Comparison of ENCODE assay signal across 8 mouse cellular contexts in genomic region chr4:10905234-10905801, GRCm38 (mm10). TPM values are rescaled to one million over a fixed set of nuclear protein-coding genes. Genes with fewer than 3 reads are reported as not detected.
DNase-seq lines count a peak whose midpoint lies in the region; ATAC-seq and TF ChIP-seq lines count a peak whose summit lies in the region.

No protein-coding gene starts in this region.

- H3K36me3 ChIP-seq in lung, embryonic 14.5 days (ENCODE audit: insufficient read depth) = no peaks in the 10 kb centered on the region
- no peaks in the 10 kb centered on the region for H3K36me3 ChIP-seq in forebrain, embryonic 13.5 days (ENCODE audit: poor library complexity, severe bottlenecking)
- H3K36me3 ChIP-seq in limb, embryonic 15.5 days = no peaks in the 10 kb centered on the region

- H3K4me2 ChIP-seq in lung, embryonic 14.5 days = peak overlapping the region; percentile 45
- peak overlapping the region; percentile 38 for H3K4me2 ChIP-seq in forebrain, embryonic 13.5 days
- H3K4me2 ChIP-seq in limb, embryonic 15.5 days = peak overlapping the region; percentile 21

- no peaks in the 10 kb centered on the region for H3K9me3 ChIP-seq in lung, embryonic 14.5 days (ENCODE audit: low read depth, low read length)
- no peaks in the 10 kb centered on the region for H3K9me3 ChIP-seq in forebrain, embryonic 13.5 days (replicated peaks)
- no peaks in the 10 kb centered on the region for H3K9me3 ChIP-seq in limb, embryonic 15.5 days

- no peak overlapping the region for H3K27ac ChIP-seq in lung, embryonic 14.5 days (ENCODE audit: low read depth)
- H3K27ac ChIP-seq in forebrain, embryonic 13.5 days = no peak overlapping the region
- no peak overlapping the region for H3K27ac ChIP-seq in limb, embryonic 15.5 days

- peak overlapping the region; percentile 2; the same call in 1 of the 2 replicates for H3K4me3 ChIP-seq in lung, embryonic 14.5 days (ENCODE audit: low read depth, low read length)
- no peak overlapping the region for H3K4me3 ChIP-seq in forebrain, embryonic 13.5 days
- no peak overlapping the region for H3K4me3 ChIP-seq in limb, embryonic 15.5 days

- no peaks in the 10 kb centered on the region for H3K27me3 ChIP-seq in lung, embryonic 14.5 days (ENCODE audit: insufficient read depth, low read length)
- no peaks in the 10 kb centered on the region for H3K27me3 ChIP-seq in forebrain, embryonic 13.5 days
- no peaks in the 10 kb centered on the region for H3K27me3 ChIP-seq in limb, embryonic 15.5 days

- no peak for TF ChIP-seq CTCF in lung, embryonic 14.5 days (IDR thresholded peaks at IDR 0.05; ENCODE audit: low read depth)

- peak; percentile 83 for ATAC-seq in lung, embryonic 14.5 days (ENCODE audit: insufficient read depth)
- ATAC-seq in forebrain, embryonic 13.5 days = peak; percentile 55; the same call in 1 of the 2 replicates
- 0 out of 2 replicates have a peak, but pooled peaks have one; percentile 44 for ATAC-seq in limb, embryonic 15.5 days (ENCODE audit: insufficient number of reproducible peaks, low FRiP score, low TSS enrichment, low read depth)

- H3K4me1 ChIP-seq in lung, embryonic 14.5 days (ENCODE audit: insufficient read depth) = peaks cover 8% of the 10 kb centered on the region; the same call in 1 of the 2 replicates
- peaks cover 9% of the 10 kb centered on the region for H3K4me1 ChIP-seq in forebrain, embryonic 13.5 days
- peaks cover 13% of the 10 kb centered on the region for H3K4me1 ChIP-seq in limb, embryonic 15.5 days

- peak; percentile 80 for DNase-seq in lung, embryonic 14.5 days
- no peak for DNase-seq in lung, postnatal 36 days
- DNase-seq in retina, embryonic 14.5 days (ENCODE audit: low spot score) = peak; percentile 42
- DNase-seq in right cerebral cortex, postnatal 4 days = no peak
- DNase-seq in left cerebral cortex, postnatal 14 days (ENCODE audit: low spot score in 2 of 2) = no peak
- DNase-seq in ovary, postnatal 14 days (ENCODE audit: low spot score) = no peak

- no peak overlapping the region; the same call in 1 of the 2 replicates for H3K9ac ChIP-seq in lung, embryonic 14.5 days
- H3K9ac ChIP-seq in forebrain, embryonic 13.5 days = no peak overlapping the region
- no peak overlapping the region for H3K9ac ChIP-seq in limb, embryonic 15.5 days

- intact Hi-C loops in left cerebral cortex, postnatal 14 days (cut with DNase I) = no loop called here

- 7% methylated on average over 13 of the region's 13 CpGs for WGBS in lung, embryonic 14.5 days
- 6% methylated on average over 13 of the region's 13 CpGs for WGBS in forebrain, embryonic 13.5 days
- 8% methylated on average over 13 of the region's 13 CpGs for WGBS in limb, embryonic 15.5 days

RNA-seq across cellular contexts. Expression of gene 2610301B20Rik, which starts 31.0 kb away (rescaled TPM):
- polyA plus RNA-seq in lung, embryonic 14.5 days (2014; fragmentation: Nextera tagmentation; extraction: Ambion mirVana) = 27.9 and 29.3 TPM in 2 replicates
- 40.4 and 47.1 TPM in 2 replicates for polyA plus RNA-seq in forebrain, embryonic 13.5 days (2015; fragmentation: Nextera tagmentation; extraction: Ambion mirVana)
- 28.6 and 31.1 TPM in 2 replicates for polyA plus RNA-seq in limb, embryonic 15.5 days (2015; fragmentation: Nextera tagmentation; extraction: Ambion mirVana)
- total RNA-seq in left cerebral cortex, postnatal 14 days (2021) = 10 to 100 TPM; 24.7 to 25.7 TPM

Comparison
In these comparisons a context has a peak if more than half of its experiments do, and no peak if none do; other contexts are left out.
1. DNase-seq: peak in lung, embryonic 14.5 days (single experiment) and retina, embryonic 14.5 days (single experiment); none in lung, postnatal 36 days (single experiment), right cerebral cortex, postnatal 4 days (single experiment), left cerebral cortex, postnatal 14 days (0 of 2) and ovary, postnatal 14 days (single experiment).
2. Peak in every context shown above with its lines, with median percentiles within 50 percentile points of each other: ATAC-seq and H3K4me2 ChIP-seq.